Mouse (Mus musculus): ENCODE data around the gene Nfyb. TPM values are rescaled to one million over a fixed set of nuclear protein-coding genes. Genes with fewer than 3 reads are reported as not detected.

Nfyb gene
- polyA plus RNA-seq, 1 experiment from 2014 or later, result 21.5 TPM

- WGBS, result 92% methylated on average over 11 of the region's 11 CpGs
- no peaks in the 10 kb centered on the region for H3K4me1 ChIP-seq (ENCODE audit: insufficient read depth, low read depth, low read length)
- H3K4me3 ChIP-seq (ENCODE audit: low read depth, low read length), result no peak overlapping the region
- no peak overlapping the region for H3K9ac ChIP-seq (replicated peaks; ENCODE audit: low read depth)
- ATAC-seq (no peak), DNase-seq (ENCODE audit: low spot score) (no peak)
- H3K36me3 ChIP-seq (ENCODE audit: insufficient read depth, low read length), result peaks cover 28% of the 10 kb centered on the region; the same call in 1 of the 2 replicates
- no peaks in the 10 kb centered on the region for H3K9me3 ChIP-seq (ENCODE audit: low read length)
- H3K27ac ChIP-seq (ENCODE audit: low read length), result no peak overlapping the region
- no peaks in the 10 kb centered on the region for H3K27me3 ChIP-seq (replicated peaks; ENCODE audit: insufficient read depth, low read length)
- no peak for TF ChIP-seq CTCF (IDR thresholded peaks at IDR 0.05)
- TF ChIP-seq EP300 (IDR thresholded peaks at IDR 0.05), result no peak
- no peak overlapping the region for H3K4me2 ChIP-seq (replicated peaks; ENCODE audit: low read depth, low read length)
Observed at GRCm38 (mm10) chr10:82755213-82755890, 8.6 kb downstream of the Nfyb start.

GRCm38 (mm10) chr10:82754642-82755041 is 9.3 kb downstream of the Nfyb start:
- no peak for ATAC-seq

GRCm38 (mm10) chr10:82752921-82753320 is 11.0 kb downstream of the Nfyb start:
- H3K9ac ChIP-seq (replicated peaks; ENCODE audit: low read depth), result no peak overlapping the region
- TF ChIP-seq EP300 (IDR thresholded peaks at IDR 0.05), result no peak
- TF ChIP-seq CTCF (IDR thresholded peaks at IDR 0.05), result no peak
- H3K27ac ChIP-seq (ENCODE audit: low read length), result no peak overlapping the region
- no peaks in the 10 kb centered on the region for H3K9me3 ChIP-seq (ENCODE audit: low read length)
- no peak overlapping the region for H3K4me2 ChIP-seq (replicated peaks; ENCODE audit: low read depth, low read length)
- DNase-seq (ENCODE audit: low spot score) (no peak), ATAC-seq (no peak)
- no peaks in the 10 kb centered on the region for H3K4me1 ChIP-seq (ENCODE audit: insufficient read depth, low read depth, low read length)
- H3K27me3 ChIP-seq (replicated peaks; ENCODE audit: insufficient read depth, low read length), result no peaks in the 10 kb centered on the region
- peaks cover 36% of the 10 kb centered on the region; the same call in 1 of the 2 replicates for H3K36me3 ChIP-seq (ENCODE audit: insufficient read depth, low read length)
- WGBS, result 74% methylated on average over 3 of the region's 3 CpGs
- H3K4me3 ChIP-seq (ENCODE audit: low read depth, low read length), result no peak overlapping the region

More at GRCm38 (mm10) chr10:82754642-82755041, 9.3 kb downstream of the Nfyb start:
- Histone ChIP-seq H3K27ac (ENCODE audit: low read length) (no peak overlapping the region), H3K27me3 (replicated peaks; ENCODE audit: insufficient read depth, low read length) (no peaks in the 10 kb centered on the region), H3K36me3 (ENCODE audit: insufficient read depth, low read length) (peaks cover 29% of the 10 kb centered on the region; the same call in 1 of the 2 replicates), H3K4me3 (ENCODE audit: low read depth, low read length) (no peak overlapping the region), H3K9me3 (ENCODE audit: low read length) (no peaks in the 10 kb centered on the region), H3K4me1 (ENCODE audit: insufficient read depth, low read depth, low read length) (no peaks in the 10 kb centered on the region), H3K4me2 (replicated peaks; ENCODE audit: low read depth, low read length) (no peak overlapping the region), H3K9ac (replicated peaks; ENCODE audit: low read depth) (no peak overlapping the region)
- WGBS, result 97% methylated on average over 1 of the region's 1 CpGs
- no peak for DNase-seq (ENCODE audit: low spot score)
- TF ChIP-seq EP300 (IDR thresholded peaks at IDR 0.05), result no peak
- TF ChIP-seq CTCF (IDR thresholded peaks at IDR 0.05), result no peak

- WGBS, result 92% methylated on average over 6 of the region's 6 CpGs
- TF ChIP-seq CTCF (IDR thresholded peaks at IDR 0.05) (no peak), EP300 (IDR thresholded peaks at IDR 0.05) (no peak)
- H3K9ac ChIP-seq (replicated peaks; ENCODE audit: low read depth), result no peak overlapping the region
- no peak overlapping the region for H3K27ac ChIP-seq (ENCODE audit: low read length)
- no peaks in the 10 kb centered on the region for H3K4me1 ChIP-seq (ENCODE audit: insufficient read depth, low read depth, low read length)
- no peaks in the 10 kb centered on the region for H3K9me3 ChIP-seq (ENCODE audit: low read length)
- H3K36me3 ChIP-seq (ENCODE audit: insufficient read depth, low read length), result peaks cover 43% of the 10 kb centered on the region; the same call in 1 of the 2 replicates
- ATAC-seq (no peak), DNase-seq (ENCODE audit: low spot score) (no peak)
- no peaks in the 10 kb centered on the region for H3K27me3 ChIP-seq (replicated peaks; ENCODE audit: insufficient read depth, low read length)
- no peak overlapping the region for H3K4me3 ChIP-seq (ENCODE audit: low read depth, low read length)
- H3K4me2 ChIP-seq (replicated peaks; ENCODE audit: low read depth, low read length), result no peak overlapping the region
Observed at GRCm38 (mm10) chr10:82750778-82751177, 13.2 kb downstream of the Nfyb start.

GRCm38 (mm10) chr10:82746988-82747850 is 16.7 kb downstream of the Nfyb start:
- ATAC-seq, result no peak
- H3K4me1 ChIP-seq (ENCODE audit: insufficient read depth, low read depth, low read length), result no peaks in the 10 kb centered on the region
- no peak overlapping the region for H3K4me2 ChIP-seq (replicated peaks; ENCODE audit: low read depth, low read length)
- WGBS, result 86% methylated on average over 15 of the region's 15 CpGs
- TF ChIP-seq CTCF (IDR thresholded peaks at IDR 0.05) (no peak), EP300 (IDR thresholded peaks at IDR 0.05) (no peak)
- H3K9ac ChIP-seq (replicated peaks; ENCODE audit: low read depth), result no peak overlapping the region
- no peak overlapping the region for H3K27ac ChIP-seq (ENCODE audit: low read length)
- DNase-seq (ENCODE audit: low spot score), result no peak
- peaks cover 33% of the 10 kb centered on the region; the same call in 1 of the 2 replicates for H3K36me3 ChIP-seq (ENCODE audit: insufficient read depth, low read length)
- no peaks in the 10 kb centered on the region for H3K27me3 ChIP-seq (replicated peaks; ENCODE audit: insufficient read depth, low read length)
- H3K9me3 ChIP-seq (ENCODE audit: low read length), result no peaks in the 10 kb centered on the region
- no peak overlapping the region for H3K4me3 ChIP-seq (ENCODE audit: low read depth, low read length)

- no peak for DNase-seq (ENCODE audit: low spot score)
- WGBS, result 91% methylated on average over 5 of the region's 5 CpGs
- Histone ChIP-seq H3K9ac (replicated peaks; ENCODE audit: low read depth) (no peak overlapping the region), H3K4me3 (ENCODE audit: low read depth, low read length) (no peak overlapping the region), H3K27ac (ENCODE audit: low read length) (no peak overlapping the region), H3K9me3 (ENCODE audit: low read length) (no peaks in the 10 kb centered on the region), H3K4me2 (replicated peaks; ENCODE audit: low read depth, low read length) (no peak overlapping the region), H3K4me1 (ENCODE audit: insufficient read depth, low read depth, low read length) (no peaks in the 10 kb centered on the region), H3K27me3 (replicated peaks; ENCODE audit: insufficient read depth, low read length) (no peaks in the 10 kb centered on the region), H3K36me3 (ENCODE audit: insufficient read depth, low read length) (peaks cover 15% of the 10 kb centered on the region; the same call in 1 of the 2 replicates)
- TF ChIP-seq CTCF (IDR thresholded peaks at IDR 0.05) (no peak), EP300 (IDR thresholded peaks at IDR 0.05) (no peak)
- ATAC-seq, result no peak
Observed at GRCm38 (mm10) chr10:82745301-82745700, 18.6 kb downstream of the Nfyb start.

Data from lung, postnatal 0 days (tissue).